Mouse (Mus musculus): Measurements from ENCODE around the gene Esp4.
"Not testable (repeated sequence)": the region's sequence is repeated elsewhere in the genome, so short reads cannot be mapped to it uniquely, and the experiment has no call there.

Esp4 gene

DNA sequence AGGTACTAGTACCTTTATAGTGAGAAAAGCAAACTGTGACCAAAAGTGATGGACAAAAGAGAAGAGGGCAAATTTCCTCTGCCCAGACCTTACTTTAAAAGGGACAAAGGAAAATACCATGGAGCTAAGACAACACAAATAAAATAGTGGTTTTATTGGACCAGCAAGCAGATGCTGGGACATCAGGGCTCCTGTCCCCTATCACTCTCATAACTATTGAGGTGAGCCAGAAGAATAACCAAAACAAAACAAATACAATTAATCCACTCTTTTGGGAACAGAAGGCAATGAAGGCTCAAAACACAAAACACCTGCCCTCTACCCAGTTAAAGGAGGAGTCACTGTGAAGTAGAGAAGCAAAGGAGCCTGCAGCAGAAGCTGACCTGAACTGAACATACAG lies at the start of gene Esp4:
TSS of gene Esp4 (plus strand) at position 301 of the 400 bp plus-strand sequence.
- no peak for DNase-seq

DNA sequence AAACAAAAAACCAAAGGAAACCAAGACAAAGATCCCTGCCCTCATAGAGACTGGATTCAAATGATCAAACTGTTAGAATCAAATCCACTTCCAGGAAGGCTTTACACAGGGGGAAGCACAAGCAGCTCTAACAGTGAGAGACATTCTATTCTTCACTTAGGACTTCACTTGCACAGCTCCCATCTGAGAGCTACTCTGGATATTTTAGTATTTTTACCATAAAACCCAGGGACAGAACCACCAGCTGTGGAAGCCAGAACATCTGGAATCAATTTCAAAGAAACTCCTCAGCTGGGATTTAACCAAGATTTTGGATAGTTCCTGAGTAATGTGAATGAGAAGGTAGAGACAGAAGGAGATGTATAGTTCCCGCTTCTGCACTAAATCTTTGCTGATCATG lies 44.9 kb upstream of the Esp4 start:
- DNase-seq, result no peak

DNA sequence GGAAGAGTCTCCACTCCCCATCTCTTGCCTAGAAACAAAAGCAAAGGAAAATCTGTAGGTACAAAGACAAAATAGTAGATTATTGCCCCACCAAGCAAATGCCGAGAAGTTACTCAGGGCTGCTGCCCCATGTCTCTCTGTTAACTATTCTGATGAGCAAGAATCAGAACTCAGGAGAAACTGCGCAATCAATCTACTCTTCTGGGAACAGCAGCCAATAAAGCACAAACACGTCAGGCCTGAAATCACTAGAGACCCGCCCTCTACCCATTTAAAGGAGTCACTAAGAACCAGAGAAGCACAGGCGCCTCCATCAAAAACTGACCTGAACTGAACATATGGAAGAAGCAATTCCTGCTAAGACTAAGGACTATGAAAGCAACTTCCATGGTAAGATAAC lies 37.2 kb upstream of the Esp4 start, which contains the start of gene Esp6:
TSS of gene Esp6 (plus strand) at position 301 of the 400 bp plus-strand sequence.
- no peak for DNase-seq

DNA sequence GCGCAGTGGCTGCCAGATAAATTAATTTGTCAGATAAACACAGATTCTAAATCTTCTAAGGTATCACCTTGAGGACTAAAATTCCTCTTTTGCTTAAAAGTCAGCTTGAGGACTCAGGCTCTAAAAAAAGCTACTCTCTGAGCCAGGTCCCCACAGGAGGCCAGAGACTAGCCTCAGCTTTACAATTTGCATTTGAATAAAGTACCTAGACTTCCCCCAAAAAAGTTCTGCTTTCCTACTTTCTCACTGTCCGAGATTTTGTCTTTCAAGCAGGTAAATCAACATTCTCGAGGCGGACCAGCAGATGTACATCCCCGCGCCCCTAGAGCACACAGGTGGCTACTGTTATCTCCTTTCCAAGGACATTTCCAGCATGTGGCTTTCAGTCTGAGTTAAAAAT lies 14.5 kb upstream of the Esp4 start:
- DNase-seq, result not testable (repeated sequence)

DNA sequence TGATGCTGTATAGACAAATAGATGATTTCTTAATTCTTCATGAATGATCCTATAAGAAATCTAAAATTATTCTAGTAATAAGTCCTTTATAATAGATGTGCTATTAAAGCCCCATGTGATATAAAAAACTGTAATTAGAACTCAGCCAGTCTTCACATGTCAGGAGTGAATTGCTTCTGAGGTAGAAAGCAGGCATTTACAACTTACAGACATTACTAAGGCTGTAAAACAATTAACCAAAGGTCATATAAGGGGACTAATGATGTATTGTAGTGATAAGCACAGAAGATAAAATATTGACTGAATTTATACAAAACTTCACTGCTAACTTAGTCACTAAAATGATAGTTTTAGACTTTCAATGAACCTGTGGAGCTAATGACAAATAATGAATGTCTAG lies 7.1 kb upstream of the Esp4 start:
- DNase-seq, result no peak

DNA sequence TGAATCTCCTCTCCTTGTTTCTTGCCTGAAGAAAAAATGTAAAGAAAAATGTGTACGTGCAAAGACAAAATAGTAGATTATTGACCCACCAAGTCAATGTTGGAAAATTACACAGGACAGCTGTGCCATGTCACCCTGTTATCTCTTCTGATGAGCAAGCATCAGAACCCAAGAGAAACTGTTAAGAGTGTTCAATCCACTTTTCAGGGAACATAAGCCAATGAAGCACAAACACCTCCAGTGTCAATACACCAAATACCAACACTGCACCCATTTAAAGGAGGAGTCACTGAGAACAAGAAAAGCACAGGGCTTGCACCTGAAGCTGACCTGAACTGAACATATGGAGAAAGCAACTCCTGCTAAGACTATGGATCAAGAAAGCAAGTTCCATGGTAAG lies 33.4 kb downstream of the Esp4 start, which contains the start of gene Esp3:
TSS of gene Esp3 (plus strand) at position 301 of the 400 bp plus-strand sequence.
- not testable (repeated sequence) for DNase-seq

All from kidney, postnatal 10 days (tissue).